Mouse (Mus musculus): ENCODE data around the gene Rcor2.
A peak's percentile ranks its signal among the peaks of the same experiment; 100 is the strongest.

Rcor2 gene

DNA sequence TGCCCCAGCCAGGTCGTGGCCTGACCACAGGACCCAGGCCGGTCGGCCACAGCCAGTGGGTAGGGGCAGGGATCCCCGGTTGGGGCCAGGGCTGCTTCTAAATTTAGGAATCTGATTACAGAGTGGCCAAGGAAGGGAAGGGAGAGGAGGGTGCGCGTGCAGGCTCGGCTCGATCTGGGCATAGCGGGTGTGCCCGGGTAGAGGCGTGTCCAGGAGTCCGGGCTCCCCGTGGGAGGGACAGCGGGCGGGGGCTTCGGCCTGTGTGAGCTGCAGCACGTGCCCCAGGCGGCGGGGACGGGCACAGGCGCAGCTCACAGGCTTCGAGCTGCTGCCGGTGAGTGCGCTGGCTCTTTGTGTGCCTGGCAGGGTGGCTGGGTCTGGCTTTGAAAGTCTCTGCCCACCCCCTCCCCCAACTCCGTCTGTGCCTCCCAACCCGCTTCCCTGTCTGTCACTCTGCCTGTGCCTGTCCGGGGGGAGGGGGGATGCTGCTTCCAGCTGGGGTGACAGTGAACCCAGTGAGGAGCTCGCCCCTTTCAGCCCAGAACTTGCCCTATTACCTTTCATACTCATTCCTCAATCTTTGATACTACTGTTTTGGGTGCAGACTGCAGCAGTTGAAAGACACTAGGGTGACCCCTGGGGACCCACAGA lies at the start of gene Rcor2:
Gene Rcor2, plus strand, starts transcription at position 235 of the 651 bp plus-strand sequence.
- peak; percentile 86 for DNase-seq (ENCODE audit: extremely low spot score)

- no peak for DNase-seq (ENCODE audit: extremely low spot score)
Measured at GRCm38 (mm10) chr19:7217926-7218267, 49.2 kb upstream of the Rcor2 start.

DNA sequence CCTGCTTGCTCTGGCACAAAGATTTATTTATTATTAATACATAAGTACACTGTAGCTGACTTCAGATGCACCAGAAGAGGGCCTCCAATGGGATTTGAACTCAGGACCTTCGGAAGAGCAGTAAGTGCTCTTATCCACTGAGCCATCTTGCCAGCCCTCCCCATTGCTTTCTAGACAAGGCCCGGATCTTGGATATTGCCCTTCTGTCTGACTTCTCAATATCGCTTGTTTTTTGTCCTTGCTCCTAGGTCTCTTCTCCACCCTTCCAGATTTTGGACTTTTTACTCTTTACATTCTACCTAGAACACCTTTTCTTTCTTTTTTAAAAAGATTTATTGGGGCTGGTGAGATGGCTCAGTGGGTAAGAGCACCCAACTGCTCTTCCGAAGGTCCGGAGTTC lies 48.4 kb upstream of the Rcor2 start:
- no peak for DNase-seq (ENCODE audit: extremely low spot score)

GRCm38 (mm10) chr19:7222196-7222595 lies 44.9 kb upstream of the Rcor2 start:
- DNase-seq (ENCODE audit: extremely low spot score) = no peak

GRCm38 (mm10) chr19:7223488-7223887 lies 43.6 kb upstream of the Rcor2 start:
- DNase-seq (ENCODE audit: extremely low spot score) = no peak

DNA sequence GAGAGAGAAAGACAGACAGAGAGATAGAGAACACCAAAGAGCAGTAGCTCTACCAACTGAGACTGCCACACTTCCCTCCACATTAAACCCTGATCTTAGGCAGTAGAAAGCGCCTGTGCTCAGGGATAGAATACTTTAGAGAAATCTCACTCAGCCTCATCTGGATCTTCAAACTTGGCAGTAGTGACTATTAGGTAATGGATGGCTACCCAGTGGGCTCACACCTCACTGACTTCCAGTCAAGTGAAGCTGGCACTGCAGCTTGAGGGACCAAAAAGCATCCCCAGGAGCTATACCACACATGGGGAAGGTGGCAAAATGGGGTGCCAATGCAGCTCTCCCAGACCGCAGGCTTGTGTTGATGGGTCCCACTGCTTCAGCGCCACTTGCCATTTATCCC lies 42.9 kb upstream of the Rcor2 start:
- no peak for DNase-seq (ENCODE audit: extremely low spot score)

DNA sequence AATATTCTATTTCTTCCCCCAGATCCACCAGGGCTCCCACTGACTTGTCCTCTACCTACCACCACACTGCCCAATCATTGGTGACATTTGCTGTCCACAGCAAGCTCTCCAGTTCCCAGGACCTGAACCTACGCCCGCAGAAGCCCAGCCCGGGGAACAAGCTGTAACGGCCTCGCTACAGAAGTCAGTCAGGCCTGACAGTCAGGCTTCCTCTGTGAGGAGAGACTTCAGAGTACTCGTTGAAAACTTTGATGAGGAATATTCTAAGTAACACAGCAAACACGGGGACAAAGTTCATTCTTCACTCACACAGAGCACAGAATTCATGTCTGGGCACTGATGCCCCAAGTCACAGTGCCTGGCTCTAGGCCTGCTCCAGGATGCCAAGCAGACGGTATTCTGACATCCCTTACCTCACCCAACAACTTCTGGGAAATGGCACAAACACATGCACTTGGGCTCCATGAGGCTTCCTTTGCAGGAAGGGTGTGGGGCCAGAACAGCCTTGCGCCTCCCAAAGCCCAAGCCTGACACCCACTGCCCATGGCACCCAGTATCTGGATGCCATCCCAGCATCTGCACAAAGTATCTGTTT lies 41.9 kb upstream of the Rcor2 start:
- no peak for DNase-seq (ENCODE audit: extremely low spot score)

- no peak for DNase-seq (ENCODE audit: extremely low spot score)
Measured at GRCm38 (mm10) chr19:7226511-7226914, 40.6 kb upstream of the Rcor2 start.

GRCm38 (mm10) chr19:7234537-7235221 lies 32.4 kb upstream of the Rcor2 start:
- DNase-seq (ENCODE audit: extremely low spot score) = peak; percentile 69

DNA sequence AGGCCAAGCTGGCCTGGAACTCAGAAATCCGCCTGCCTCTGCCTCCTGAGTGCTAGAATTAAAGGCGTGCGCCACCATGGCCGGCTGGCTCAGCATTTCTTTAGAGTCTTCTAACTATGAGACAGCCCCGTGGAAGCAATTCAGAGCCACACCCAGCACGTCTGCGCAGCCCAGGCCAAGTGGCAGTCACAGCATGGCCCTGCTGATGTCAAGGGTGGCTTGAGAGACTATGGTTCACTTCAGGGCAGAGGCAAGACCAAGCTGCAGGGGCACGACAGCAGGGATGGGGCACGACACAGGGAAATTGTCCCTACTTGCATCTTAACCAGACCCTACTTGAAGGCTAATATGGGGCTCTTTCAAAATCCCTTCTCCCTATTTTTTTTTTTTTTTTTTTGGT lies 31.7 kb upstream of the Rcor2 start:
- no peak for DNase-seq (ENCODE audit: extremely low spot score)

DNA sequence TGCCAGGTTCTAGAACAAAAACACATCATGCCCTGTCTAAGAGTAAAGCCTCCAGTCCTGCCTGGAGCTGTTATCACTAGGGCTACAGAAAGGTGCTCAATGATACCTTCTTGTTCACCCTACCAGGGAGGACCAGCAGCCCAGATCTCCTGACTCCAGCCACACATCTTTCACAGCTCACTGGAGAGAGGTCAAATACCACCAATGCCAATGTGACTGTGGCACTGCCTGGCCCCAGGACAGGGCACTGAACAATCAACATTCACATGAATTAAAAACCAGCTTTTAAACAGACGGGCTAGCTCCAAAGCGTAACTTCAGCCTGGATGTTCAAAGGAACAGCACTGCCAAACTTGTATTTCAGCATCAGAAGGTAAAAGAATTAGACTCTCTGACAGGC lies 31.1 kb upstream of the Rcor2 start:
- no peak for DNase-seq (ENCODE audit: extremely low spot score)

- DNase-seq (ENCODE audit: extremely low spot score) = no peak
Measured at GRCm38 (mm10) chr19:7236742-7237141, 30.4 kb upstream of the Rcor2 start.

DNA sequence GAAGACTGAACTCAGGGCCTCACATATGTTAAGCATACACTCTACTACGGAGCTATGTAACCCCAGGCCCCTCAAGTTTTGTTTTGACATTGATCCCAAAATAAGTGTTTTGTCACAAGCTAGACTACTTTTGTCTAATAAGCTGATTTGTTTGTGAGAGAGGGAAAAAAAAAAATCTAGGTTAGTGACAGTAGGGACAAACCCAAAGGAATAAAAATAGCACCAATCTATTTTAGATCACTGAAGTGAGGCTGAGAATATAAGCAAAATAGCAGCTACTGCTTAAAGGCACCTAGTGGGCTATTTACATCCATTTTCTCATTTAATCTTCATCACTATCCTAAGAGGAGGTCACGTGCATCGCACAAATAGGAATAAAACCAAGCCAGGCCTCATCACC lies 27.6 kb upstream of the Rcor2 start:
- no peak for DNase-seq (ENCODE audit: extremely low spot score)

DNA sequence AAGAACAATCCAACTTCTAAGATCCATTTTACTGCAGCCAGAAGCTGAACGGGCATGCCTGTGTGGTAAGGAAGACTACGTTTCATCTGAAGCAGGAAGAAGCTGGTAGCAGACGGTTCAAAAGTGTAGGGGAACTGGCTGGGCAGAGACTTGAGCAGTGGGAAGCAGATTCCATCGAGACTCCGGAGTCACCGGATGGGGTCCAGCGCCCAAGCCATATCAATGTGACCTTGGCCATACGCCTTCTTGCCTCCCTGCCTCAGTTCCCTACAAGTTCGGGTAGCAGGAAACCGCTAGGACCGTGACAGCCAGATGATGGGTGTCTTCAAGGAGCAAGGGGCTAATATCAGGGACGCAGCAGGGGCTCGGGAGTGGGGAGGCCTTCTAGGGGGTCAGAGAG lies 26.8 kb upstream of the Rcor2 start:
- DNase-seq (ENCODE audit: extremely low spot score) = no peak

DNA sequence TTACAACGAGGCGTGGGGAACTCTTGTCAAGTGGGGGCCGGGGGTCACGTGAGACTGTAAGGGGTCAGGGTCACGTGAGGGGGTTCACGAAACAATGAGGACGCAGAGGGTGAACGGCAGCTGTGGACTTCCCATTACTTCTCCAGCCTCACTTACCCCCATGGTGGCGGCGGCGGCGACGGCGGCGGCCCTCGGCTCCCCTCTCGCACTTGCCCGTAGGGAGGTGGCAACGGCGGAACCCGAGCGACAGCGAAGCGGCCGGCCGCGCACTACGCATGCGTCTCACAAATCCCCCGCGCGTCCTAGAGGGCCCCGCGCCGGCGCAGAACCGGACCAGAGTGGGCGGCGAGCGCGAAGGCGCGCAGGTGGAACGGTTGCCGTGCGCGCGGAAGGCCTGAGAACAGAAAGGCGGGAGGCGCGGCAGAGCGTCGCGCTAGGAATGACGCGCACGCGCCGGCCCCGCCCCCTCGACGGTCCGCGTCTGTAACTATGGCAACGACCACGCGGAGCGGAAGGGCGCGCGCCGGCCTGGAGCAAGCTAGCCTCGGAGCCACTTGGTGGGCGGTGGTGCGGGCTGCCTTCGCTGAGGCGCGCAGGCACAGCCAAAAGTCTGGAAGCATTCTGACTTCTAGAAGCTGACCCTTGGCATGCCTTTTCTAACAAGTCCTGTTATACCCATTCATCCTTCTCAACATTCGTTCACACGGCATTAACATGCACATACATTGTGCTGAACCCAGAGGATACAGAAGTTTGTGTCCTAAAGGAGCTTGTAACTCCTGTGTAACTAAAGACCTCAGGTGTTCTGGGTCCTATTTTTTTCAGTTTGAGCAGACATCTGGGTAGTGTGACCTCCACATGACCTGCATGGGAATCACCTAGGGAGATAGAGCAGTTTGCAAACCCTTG lies 26.1 kb upstream of the Rcor2 start, which contains the start of gene Naa40:
Gene Naa40, minus strand, starts transcription at position 402 of the 909 bp plus-strand sequence.
- DNase-seq (ENCODE audit: extremely low spot score) = peak; percentile 93

DNA sequence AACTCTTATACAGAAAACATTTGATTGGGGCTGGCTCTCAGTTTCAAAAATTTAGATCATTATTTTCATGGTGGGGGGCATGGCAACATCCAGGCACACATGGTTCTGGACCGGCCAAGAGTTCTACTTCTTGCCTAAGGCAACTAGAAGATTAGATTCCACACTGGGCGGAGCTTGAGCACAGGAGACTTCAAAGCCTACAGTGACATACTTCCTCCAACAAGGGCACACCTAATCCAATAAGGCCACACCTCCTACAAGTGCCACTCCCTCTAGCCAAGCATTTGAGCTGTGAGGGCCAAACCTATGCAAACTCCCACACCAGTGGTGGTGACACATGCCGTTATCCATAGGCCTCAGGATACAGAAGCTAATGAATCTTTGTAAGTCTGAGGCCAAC lies 21.1 kb upstream of the Rcor2 start:
- no peak for DNase-seq (ENCODE audit: extremely low spot score)

GRCm38 (mm10) chr19:7257881-7258280 lies 9.2 kb upstream of the Rcor2 start:
- DNase-seq (ENCODE audit: extremely low spot score) = no peak

GRCm38 (mm10) chr19:7261476-7261875 lies 5.6 kb upstream of the Rcor2 start:
- DNase-seq (ENCODE audit: extremely low spot score) = no peak

DNA sequence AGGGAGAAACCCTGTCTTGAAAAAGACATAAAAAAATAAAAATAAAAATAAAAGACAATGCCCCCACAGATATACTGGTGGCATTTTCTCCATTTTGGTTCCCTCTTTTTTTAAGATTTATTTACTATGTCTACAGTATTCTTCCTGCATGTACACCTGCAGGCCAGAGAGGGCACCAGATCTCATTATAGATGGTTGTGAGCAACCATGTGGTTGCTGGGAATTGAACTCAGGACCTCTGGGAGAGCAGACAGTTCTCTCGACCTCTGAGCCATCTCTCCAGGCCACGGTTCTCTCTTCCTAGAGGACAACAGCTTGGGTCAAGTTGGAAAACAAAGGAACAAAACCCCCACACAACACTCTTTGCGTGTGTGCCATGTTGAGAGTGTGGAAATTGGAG lies 5.2 kb upstream of the Rcor2 start:
- DNase-seq (ENCODE audit: extremely low spot score) = no peak

DNA sequence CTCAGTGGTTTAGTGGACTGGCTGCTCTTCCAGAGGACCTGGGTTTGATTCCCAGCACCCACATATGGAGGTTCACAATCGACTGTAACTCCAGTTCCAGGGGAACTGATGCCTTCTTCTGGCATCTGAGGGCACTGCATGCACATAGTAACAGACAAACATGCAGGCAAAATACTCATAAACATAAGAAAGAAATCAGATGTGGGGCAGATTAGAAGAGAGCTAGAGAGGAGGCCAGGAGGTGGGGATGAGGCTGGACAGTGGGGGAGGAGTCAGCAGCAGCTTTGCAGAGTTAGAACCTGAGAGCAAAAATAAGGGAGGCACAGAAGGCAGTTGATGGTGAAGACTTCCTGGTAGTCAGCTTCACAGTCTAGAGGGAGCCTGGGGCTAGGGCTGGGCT lies 4.5 kb upstream of the Rcor2 start:
- no peak for DNase-seq (ENCODE audit: extremely low spot score)

DNA sequence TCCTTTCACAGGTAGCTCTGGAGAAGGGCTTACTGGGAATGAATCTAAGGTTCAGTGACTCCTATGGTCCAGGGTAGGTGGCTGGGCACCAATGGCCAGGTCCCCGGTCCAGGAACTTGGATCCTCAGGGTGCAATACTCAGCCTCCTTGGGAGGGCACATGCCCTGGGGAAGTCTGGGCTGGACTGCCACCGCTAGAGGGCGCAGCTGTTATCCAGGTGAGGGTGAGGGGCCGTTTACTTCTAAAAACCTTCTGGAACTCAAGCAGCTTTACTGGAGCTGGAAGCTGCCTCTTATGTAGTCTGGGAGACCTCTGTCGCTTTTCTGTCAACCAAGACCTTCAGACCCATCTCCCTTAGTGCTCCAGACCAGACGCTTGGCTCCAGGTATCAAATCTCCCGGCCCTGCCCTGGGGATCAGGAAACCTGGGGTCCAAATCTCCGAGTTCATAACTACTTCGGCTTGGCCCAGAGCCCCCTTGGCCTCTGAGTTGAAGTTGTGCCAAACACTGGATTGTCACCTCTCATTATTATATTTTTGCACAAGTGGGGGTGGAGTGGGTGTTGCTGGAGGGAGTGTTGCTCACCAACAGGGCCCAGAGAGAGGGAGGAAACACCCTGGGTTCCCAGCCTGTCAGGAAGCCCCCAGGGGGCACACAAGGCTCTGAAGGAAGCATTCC lies 2.9 kb upstream of the Rcor2 start:
- peak; percentile 82 for DNase-seq (ENCODE audit: extremely low spot score)
